Mouse (Mus musculus) neural tube, embryonic 14.5 days (tissue): ENCODE data around the gene Zfp330. TPM values are rescaled to one million over a fixed set of nuclear protein-coding genes. Genes with fewer than 3 reads are reported as not detected.

ENCODE experiments used
- ATAC-seq: fragments of 200-750 bp; cut with Nextera tagmentation; 2 replicates; pipeline ENCODE4 v1.8.0; 2017; ENCODE audit warnings: low read depth, mild to moderate bottlenecking, moderate TSS enrichment, moderate library complexity
- H3K27ac ChIP-seq: fragments of 300-500 bp; sonication (generic); 2 replicates; pipeline ENCODE4 v1.5.1; 2014; ENCODE audit warnings: low read depth, mild to moderate bottlenecking, control low read depth, low read length, moderate library complexity, mixed read lengths
- H3K27me3 ChIP-seq: fragments of 300-500 bp; sonication (generic); 2 replicates; pipeline ENCODE4 v1.6.1; 2014; ENCODE audit warnings: low read length; ENCODE audit not compliant: control insufficient read depth, insufficient read depth
- H3K36me3 ChIP-seq: fragments of 300-500 bp; sonication (generic); 2 replicates; pipeline ENCODE4 v1.6.1; 2014; ENCODE audit warnings: low read length, mixed read lengths; ENCODE audit not compliant: control insufficient read depth, insufficient read depth
- H3K4me1 ChIP-seq: fragments of 300-500 bp; sonication (generic); 2 replicates; pipeline ENCODE4 v1.6.1; 2014; ENCODE audit warnings: low read length; ENCODE audit not compliant: control insufficient read depth, insufficient read depth
- H3K4me2 ChIP-seq: fragments of 300-500 bp; sonication (generic); 2 replicates; pipeline ENCODE4 v1.6.1; 2014; ENCODE audit warnings: mild to moderate bottlenecking, low read depth, low read length, control low read depth
- H3K4me3 ChIP-seq: fragments of 300-500 bp; sonication (generic); 2 replicates; pipeline ENCODE4 v1.5.1; 2014; ENCODE audit warnings: low read depth, low read length, control low read depth, mixed read lengths
- H3K9ac ChIP-seq: fragments of 300-500 bp; sonication (generic); replicated peaks from 2 replicates; pipeline ENCODE4 v1.6.1; 2014; ENCODE audit warnings: low read depth, mild to moderate bottlenecking, control low read depth, low read length, mixed read lengths
- H3K9me3 ChIP-seq: fragments of 300-500 bp; sonication (generic); 2 replicates; pipeline ENCODE4 v1.6.1; 2016; ENCODE audit warnings: low read length; ENCODE audit not compliant: control insufficient read depth
- WGBS: fragments of 180-500 bp; shearing (Covaris S2); extraction: QIAGEN DNeasy Blood & Tissue Kit; methylation state at CpG from one replicate; pipeline ENCODE4 v1.1.7; 2014; 5-methylcytosine and 5-hydroxymethylcytosine counted together
- polyA plus RNA-seq: library from polyadenylated mRNA; unstranded; fragments of >200 nt; fragmentation: Nextera tagmentation; extraction: Ambion mirVana; gene quantifications from 2 replicates; pipeline ENCODE4 v1.2.1, GENCODE M21; 2014

The Zfp330 gene
- polyA plus RNA-seq, 1 experiment from 2014 or later: 84.3 TPM

GRCm38 (mm10) chr8:82743905-82744904 is 29.8 kb downstream of the Zfp330 start:
- no peaks in the 10 kb centered on the region for H3K36me3 ChIP-seq
- H3K27me3 ChIP-seq: no peaks in the 10 kb centered on the region
- no peak overlapping the region for H3K27ac ChIP-seq
- no peak overlapping the region for H3K4me2 ChIP-seq
- no peak overlapping the region for H3K9ac ChIP-seq
- no peaks in the 10 kb centered on the region for H3K9me3 ChIP-seq
- H3K4me1 ChIP-seq: no peaks in the 10 kb centered on the region
- no peak overlapping the region for H3K4me3 ChIP-seq
- WGBS: 49% methylated on average over 10 of the region's 10 CpGs
- ATAC-seq: peak; percentile 90

Other genes with a start within 250 kb of the Zfp330 start
- 3.2 and 3.8 TPM in 2 replicates for gene Rnf150, start 89.2 kb upstream of the Zfp330 start, polyA plus RNA-seq